Mouse (Mus musculus) limb, embryonic 11.5 days (tissue): ENCODE measurements around the gene Olfr1367. TPM values are rescaled to one million over a fixed set of nuclear protein-coding genes. Genes with fewer than 3 reads are reported as not detected.
"Not testable (repeated sequence)": the region's sequence is repeated elsewhere in the genome, so short reads cannot be mapped to it uniquely, and the experiment has no call there.

ENCODE experiments used
- ATAC-seq: fragments of 200-750 bp; cut with Nextera tagmentation; 2 replicates; pipeline ENCODE4 v1.8.0; 2017; ENCODE audit warnings: low read depth; ENCODE audit not compliant: insufficient number of reproducible peaks, low FRiP score, low TSS enrichment
- DNase-seq: peaks from one replicate; pipeline ENCODE4 v3.0.0-alpha.2; 2015; ENCODE audit warnings: low spot score
- H3K27ac ChIP-seq: fragments of 300-500 bp; sonication (generic); replicated peaks from 2 replicates; pipeline ENCODE4 v1.5.1; 2014; ENCODE audit warnings: low read depth, mild to moderate bottlenecking, low read length
- H3K27me3 ChIP-seq: fragments of 300-500 bp; sonication (generic); 2 replicates; pipeline ENCODE4 v1.6.1; 2014; ENCODE audit warnings: mild to moderate bottlenecking, low read length, mixed read lengths; ENCODE audit not compliant: control insufficient read depth, insufficient read depth
- H3K36me3 ChIP-seq: fragments of 300-500 bp; sonication (generic); 2 replicates; pipeline ENCODE4 v1.6.1; 2014; ENCODE audit warnings: mild to moderate bottlenecking, low read length, moderate library complexity, mixed read lengths; ENCODE audit not compliant: control insufficient read depth, insufficient read depth
- H3K4me1 ChIP-seq: fragments of 300-500 bp; sonication (generic); 2 replicates; pipeline ENCODE4 v1.6.1; 2014; ENCODE audit warnings: low read length, mixed read lengths; ENCODE audit not compliant: control insufficient read depth, insufficient read depth
- H3K4me2 ChIP-seq: fragments of 300-500 bp; sonication (generic); 2 replicates; pipeline ENCODE4 v1.6.1; 2014; ENCODE audit warnings: low read depth, mild to moderate bottlenecking, moderate library complexity; ENCODE audit not compliant: severe bottlenecking
- H3K4me3 ChIP-seq: fragments of 300-500 bp; sonication (generic); 2 replicates; pipeline ENCODE4 v1.5.1; 2014; ENCODE audit warnings: low read depth, low read length
- H3K9ac ChIP-seq: fragments of 300-500 bp; sonication (generic); 2 replicates; pipeline ENCODE4 v1.6.1; 2014; ENCODE audit warnings: mild to moderate bottlenecking, low read length
- H3K9me3 ChIP-seq: fragments of 300-500 bp; sonication (generic); 2 replicates; pipeline ENCODE4 v1.6.1; 2016; ENCODE audit warnings: low read length; ENCODE audit not compliant: control insufficient read depth
- WGBS: fragments of 180-500 bp; shearing (Covaris S2); extraction: QIAGEN DNeasy Blood & Tissue Kit; methylation state at CpG from one replicate; pipeline ENCODE4 v1.1.7; 2014; 5-methylcytosine and 5-hydroxymethylcytosine counted together
- polyA plus RNA-seq: library from polyadenylated mRNA; unstranded; fragments of >200 nt; fragmentation: Nextera tagmentation; extraction: Ambion mirVana; gene quantifications from 2 replicates; pipeline ENCODE4 v1.2.1, GENCODE M21; 2014

The Olfr1367 gene
- polyA plus RNA-seq, 1 experiment from 2014 or later: not detected

DNA sequence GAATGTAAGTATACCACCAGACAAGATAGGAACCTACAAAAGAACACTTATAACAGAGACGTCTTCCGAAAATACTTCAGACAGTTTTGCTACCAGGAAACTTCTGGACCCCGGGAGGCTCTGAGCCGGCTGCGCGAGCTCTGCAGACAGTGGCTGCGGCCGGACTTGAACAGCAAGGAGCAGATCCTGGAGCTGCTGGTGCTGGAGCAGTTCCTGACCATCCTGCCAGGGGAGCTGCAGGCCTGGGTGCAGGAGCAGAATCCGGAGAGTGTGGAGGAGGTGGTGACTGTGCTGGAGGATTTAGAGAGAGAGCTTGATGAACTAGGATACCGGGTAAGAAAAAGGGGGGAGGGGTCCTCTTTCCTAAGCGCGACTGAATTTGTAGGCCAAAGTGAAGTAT, 17.0 kb downstream of the Olfr1367 start:
- Histone ChIP-seq H3K27me3 (no peaks in the 10 kb centered on the region), H3K36me3 (peaks cover 4% of the 10 kb centered on the region; the same call in 1 of the 2 replicates), H3K4me1 (peaks cover 10% of the 10 kb centered on the region), H3K9me3 (no peaks in the 10 kb centered on the region), H3K27ac (no peak overlapping the region), H3K4me2 (peak overlapping the region; percentile 57), H3K9ac (0 out of 2 replicates have a peak overlapping the region, but pooled peaks have one; percentile 27), H3K4me3 (peak overlapping the region; percentile 78)
- no peak for ATAC-seq
- 66% methylated on average over 12 of the region's 12 CpGs for WGBS
- DNase-seq: peak; percentile 22

DNA sequence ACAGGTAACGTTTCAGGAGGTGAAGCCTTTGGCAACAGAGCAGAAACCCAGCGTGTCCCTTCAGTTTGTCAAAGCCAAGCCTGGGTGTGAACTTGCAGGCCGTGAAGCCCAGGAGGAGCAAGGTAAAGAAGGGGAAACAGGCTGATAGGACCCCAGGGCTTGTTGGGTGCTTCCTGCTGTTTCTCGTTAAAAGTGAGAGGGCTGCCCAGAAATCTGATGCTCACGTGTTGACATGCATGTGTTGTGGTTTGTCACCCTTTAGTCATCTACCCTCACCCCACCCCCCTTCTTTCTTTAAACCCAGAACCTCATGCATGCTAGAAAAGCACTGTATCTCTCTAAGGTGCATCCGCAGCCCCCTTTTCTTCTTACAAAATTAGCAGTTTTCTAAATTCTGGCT, 19.9 kb downstream of the Olfr1367 start:
- no peak for ATAC-seq
- no peak for DNase-seq
- 71% methylated on average over 6 of the region's 6 CpGs for WGBS
- no peaks in the 10 kb centered on the region for H3K27me3 ChIP-seq
- peaks cover 13% of the 10 kb centered on the region; the same call in 1 of the 2 replicates for H3K36me3 ChIP-seq
- H3K4me3 ChIP-seq: no peak overlapping the region
- H3K4me2 ChIP-seq: no peak overlapping the region
- H3K9ac ChIP-seq: no peak overlapping the region
- H3K27ac ChIP-seq: no peak overlapping the region
- no peaks in the 10 kb centered on the region for H3K9me3 ChIP-seq
- H3K4me1 ChIP-seq: peaks cover 10% of the 10 kb centered on the region

DNA sequence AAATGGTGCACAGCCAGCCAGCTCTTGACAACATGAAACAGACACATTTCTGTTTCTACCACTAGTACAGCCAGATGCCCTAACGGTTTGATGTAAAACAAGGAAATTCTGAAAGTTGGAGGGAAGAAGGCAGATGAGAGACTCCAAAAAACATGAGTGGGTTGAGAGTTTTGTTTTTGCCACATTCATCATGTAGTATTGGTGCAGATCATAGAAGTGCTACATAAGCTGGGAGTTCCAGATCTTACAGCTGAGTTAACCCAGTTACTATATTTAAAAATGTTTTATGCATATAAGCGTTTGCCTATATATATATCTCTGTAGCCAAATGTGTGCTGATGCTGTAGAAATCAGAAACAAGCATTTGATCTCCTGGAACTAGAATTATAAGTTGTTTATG, 26.0 kb downstream of the Olfr1367 start:
- DNase-seq (no peak), ATAC-seq (no peak)
- no peak overlapping the region for H3K27ac ChIP-seq
- H3K27me3 ChIP-seq: no peaks in the 10 kb centered on the region
- H3K9me3 ChIP-seq: no peaks in the 10 kb centered on the region
- WGBS: 91% methylated on average over 2 of the region's 2 CpGs
- H3K9ac ChIP-seq: no peak overlapping the region
- H3K4me1 ChIP-seq: no peaks in the 10 kb centered on the region
- peaks cover 13% of the 10 kb centered on the region; the same call in 1 of the 2 replicates for H3K36me3 ChIP-seq
- H3K4me3 ChIP-seq: no peak overlapping the region
- no peak overlapping the region for H3K4me2 ChIP-seq

GRCm38 (mm10) chr13:21377773-21378172, 31.1 kb downstream of the Olfr1367 start:
- no peaks in the 10 kb centered on the region for H3K4me1 ChIP-seq
- ATAC-seq (no peak), DNase-seq (no peak)
- no peaks in the 10 kb centered on the region for H3K27me3 ChIP-seq
- H3K9ac ChIP-seq: no peak overlapping the region
- 82% methylated on average over 2 of the region's 2 CpGs for WGBS
- no peaks in the 10 kb centered on the region for H3K9me3 ChIP-seq
- no peak overlapping the region for H3K4me3 ChIP-seq
- no peak overlapping the region for H3K27ac ChIP-seq
- no peaks in the 10 kb centered on the region for H3K36me3 ChIP-seq
- no peak overlapping the region for H3K4me2 ChIP-seq

- no peak overlapping the region for H3K9ac ChIP-seq
- no peaks in the 10 kb centered on the region for H3K4me1 ChIP-seq
- DNase-seq (no peak), ATAC-seq (no peak)
- no peak overlapping the region for H3K4me3 ChIP-seq
- WGBS: 91% methylated on average over 1 of the region's 1 CpGs
- H3K27me3 ChIP-seq: no peaks in the 10 kb centered on the region
- no peak overlapping the region for H3K4me2 ChIP-seq
- no peaks in the 10 kb centered on the region for H3K9me3 ChIP-seq
- no peak overlapping the region for H3K27ac ChIP-seq
- H3K36me3 ChIP-seq: peaks cover 26% of the 10 kb centered on the region
Observed at GRCm38 (mm10) chr13:21395211-21395610, 48.5 kb downstream of the Olfr1367 start.

DNA sequence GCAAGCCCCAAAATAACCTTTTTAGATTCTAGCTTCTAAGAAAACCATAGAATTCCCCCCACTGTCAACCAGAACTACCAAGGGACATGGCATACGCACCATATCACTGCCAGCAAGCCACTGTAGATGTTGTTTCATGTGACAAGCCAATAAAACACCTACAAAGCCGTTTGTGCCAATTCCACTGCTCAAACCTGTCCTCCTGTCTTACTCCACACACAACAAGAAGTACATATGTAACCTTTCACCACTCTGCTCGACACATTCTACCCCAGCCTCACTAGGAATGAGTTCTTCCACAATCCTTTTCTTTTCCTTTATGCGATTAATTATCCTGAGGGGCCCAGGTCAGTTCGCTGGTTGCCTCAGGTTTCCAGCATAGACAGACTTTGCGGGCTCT, 48.9 kb downstream of the Olfr1367 start:
- no peaks in the 10 kb centered on the region for H3K4me1 ChIP-seq
- H3K27me3 ChIP-seq: no peaks in the 10 kb centered on the region
- 96% methylated on average over 6 of the region's 6 CpGs for WGBS
- no peak for DNase-seq
- H3K27ac ChIP-seq: no peak overlapping the region
- peaks cover 22% of the 10 kb centered on the region for H3K36me3 ChIP-seq
- no peak overlapping the region for H3K9ac ChIP-seq
- no peaks in the 10 kb centered on the region for H3K9me3 ChIP-seq
- no peak overlapping the region for H3K4me2 ChIP-seq
- no peak overlapping the region for H3K4me3 ChIP-seq
- ATAC-seq: no peak

DNA sequence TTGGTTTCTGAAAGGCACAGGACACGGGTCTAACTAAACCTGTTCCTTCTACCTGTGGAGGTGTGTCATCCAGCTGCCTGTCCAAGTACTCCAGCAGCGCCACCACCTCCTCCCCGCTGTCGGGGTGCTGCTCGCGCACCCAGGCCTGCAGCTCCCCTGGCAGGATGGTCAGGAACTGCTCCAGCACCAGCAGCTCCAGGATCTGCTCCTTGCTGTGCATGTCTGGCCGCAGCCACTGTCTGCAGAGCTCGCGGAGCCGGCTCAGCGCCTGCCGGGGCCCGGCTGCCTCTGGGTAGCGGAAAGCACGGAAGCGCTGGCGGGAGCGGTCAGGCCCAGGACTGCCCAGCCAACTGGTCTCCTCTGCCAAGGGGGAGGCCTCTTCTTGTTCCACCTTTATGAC, 49.3 kb downstream of the Olfr1367 start:
- peaks cover 19% of the 10 kb centered on the region for H3K36me3 ChIP-seq
- H3K4me3 ChIP-seq, H3K27ac ChIP-seq, H3K9ac ChIP-seq, H3K27me3 ChIP-seq, H3K4me1 ChIP-seq, H3K9me3 ChIP-seq, H3K4me2 ChIP-seq, DNase-seq, ATAC-seq: not testable (repeated sequence)
- 83% methylated on average over 18 of the region's 18 CpGs for WGBS

- Histone ChIP-seq H3K9me3 (no peaks in the 10 kb centered on the region), H3K27ac (no peak overlapping the region), H3K27me3 (no peaks in the 10 kb centered on the region), H3K4me2 (no peak overlapping the region), H3K9ac (no peak overlapping the region), H3K4me3 (no peak overlapping the region), H3K36me3 (peaks cover 14% of the 10 kb centered on the region; the same call in 1 of the 2 replicates), H3K4me1 (no peaks in the 10 kb centered on the region)
- ATAC-seq: no peak
- no peak for DNase-seq
- WGBS: 90% methylated on average over 2 of the region's 2 CpGs
Observed at GRCm38 (mm10) chr13:21397486-21397885, 50.8 kb downstream of the Olfr1367 start.
